Mouse (Mus musculus) gastrocnemius, adult 18-20 months (tissue): Measurements from ENCODE around the gene Bcas3. TPM values are rescaled to one million over a fixed set of nuclear protein-coding genes. Genes with fewer than 3 reads are reported as not detected.

Source experiments
- DNase-seq: peaks from one replicate; pipeline ENCODE4 v3.0.0; 2021; ENCODE audit warnings: low spot score
- total RNA-seq, 2 experiments: library from RNA; stranded (reverse); gene quantifications; 2 replicates each; pipeline ENCODE4 v1.2.3; 2021

Gene Bcas3
- total RNA-seq, 2 experiments from 2014 or later: 40.7 to 47.3 TPM

DNA sequence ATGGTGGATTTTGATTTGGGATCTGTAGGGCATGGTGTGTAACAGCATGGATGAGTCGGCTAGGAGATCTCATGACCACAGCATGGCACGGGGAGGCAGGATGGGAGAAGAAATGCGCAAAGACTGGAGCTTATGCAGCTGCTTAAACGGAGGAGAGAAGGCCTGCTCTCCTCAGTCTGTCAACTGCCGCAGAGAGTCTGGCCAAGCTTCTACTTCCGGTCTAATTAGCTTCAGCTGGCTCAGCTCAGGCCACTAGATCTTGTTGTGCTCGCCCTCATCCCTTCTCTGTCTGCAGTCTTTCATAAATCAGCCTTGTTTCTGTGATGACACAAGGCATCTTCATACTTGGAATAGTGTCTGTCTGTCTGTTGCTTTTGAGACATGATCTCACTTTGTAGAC is 393.4 kb downstream of the Bcas3 start:
- DNase-seq: no peak

DNA sequence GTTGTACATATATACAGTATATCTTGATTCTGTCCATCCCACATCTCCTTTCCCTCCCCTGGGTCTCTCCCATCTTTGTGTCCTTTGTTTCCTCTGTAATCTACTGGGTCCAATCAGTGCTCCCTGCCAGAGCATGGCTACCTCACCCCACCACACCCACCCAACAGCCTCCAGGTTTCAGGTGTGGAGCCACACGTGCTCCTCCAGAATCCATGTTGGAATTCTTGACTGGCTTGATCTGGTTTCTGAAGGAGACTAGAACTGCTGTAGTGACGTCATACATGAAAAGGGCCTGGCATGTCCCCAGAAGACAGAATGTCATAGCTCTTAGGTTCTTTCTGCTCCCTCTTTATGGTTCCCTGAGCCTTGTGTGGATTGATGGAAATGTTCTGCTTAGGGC is 395.9 kb downstream of the Bcas3 start:
- no peak for DNase-seq

GRCm38 (mm10) chr11:85751171-85751570 is 398.2 kb downstream of the Bcas3 start:
- DNase-seq: no peak

GRCm38 (mm10) chr11:85754631-85755502 is 401.9 kb downstream of the Bcas3 start:
- no peak for DNase-seq

DNA sequence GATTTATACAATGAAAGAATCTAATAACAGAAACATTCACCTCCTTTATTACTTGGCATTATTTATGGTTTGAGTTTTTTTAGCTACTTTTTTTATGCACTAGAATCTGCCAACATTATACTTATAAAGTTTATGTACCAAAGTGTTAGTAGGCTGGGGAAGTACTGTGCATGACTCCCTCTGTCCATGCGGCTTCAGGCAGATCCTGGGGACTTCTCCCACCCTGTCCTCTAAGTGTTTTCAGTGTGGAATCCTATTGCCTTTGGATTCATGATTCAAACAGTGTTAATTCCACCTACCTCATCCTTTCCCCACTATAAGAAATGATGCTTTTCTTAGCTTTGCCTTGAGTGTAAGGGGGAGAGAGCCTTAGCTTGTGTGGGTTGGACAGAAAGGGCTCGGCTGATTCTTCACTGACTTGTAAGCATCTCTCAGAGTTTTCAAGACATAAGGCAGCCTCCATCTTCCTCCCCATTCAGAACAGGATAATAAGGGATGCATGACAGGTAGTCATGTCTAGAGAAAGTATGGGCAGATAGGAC is 402.6 kb downstream of the Bcas3 start:
- no peak for DNase-seq

DNA sequence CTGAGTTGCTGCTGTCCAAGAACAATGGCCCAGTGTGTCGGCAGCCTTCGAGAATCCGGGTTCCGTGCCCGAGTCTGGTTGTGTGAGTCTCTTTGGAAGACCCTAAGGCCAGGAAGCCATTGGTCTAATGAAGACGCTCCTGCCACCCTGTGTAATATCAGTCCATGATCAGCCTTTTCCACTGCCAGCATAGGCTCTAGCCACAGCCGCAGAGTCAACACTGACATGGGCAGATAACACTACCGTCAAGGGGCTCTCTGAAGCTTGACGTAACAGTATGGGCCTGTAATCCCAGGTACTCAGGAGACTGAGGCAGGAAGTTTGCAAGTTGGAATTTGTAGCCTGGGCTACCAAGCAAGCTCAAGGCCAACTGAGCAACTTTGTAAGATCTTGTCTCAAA is 405.9 kb downstream of the Bcas3 start:
- DNase-seq: no peak

DNA sequence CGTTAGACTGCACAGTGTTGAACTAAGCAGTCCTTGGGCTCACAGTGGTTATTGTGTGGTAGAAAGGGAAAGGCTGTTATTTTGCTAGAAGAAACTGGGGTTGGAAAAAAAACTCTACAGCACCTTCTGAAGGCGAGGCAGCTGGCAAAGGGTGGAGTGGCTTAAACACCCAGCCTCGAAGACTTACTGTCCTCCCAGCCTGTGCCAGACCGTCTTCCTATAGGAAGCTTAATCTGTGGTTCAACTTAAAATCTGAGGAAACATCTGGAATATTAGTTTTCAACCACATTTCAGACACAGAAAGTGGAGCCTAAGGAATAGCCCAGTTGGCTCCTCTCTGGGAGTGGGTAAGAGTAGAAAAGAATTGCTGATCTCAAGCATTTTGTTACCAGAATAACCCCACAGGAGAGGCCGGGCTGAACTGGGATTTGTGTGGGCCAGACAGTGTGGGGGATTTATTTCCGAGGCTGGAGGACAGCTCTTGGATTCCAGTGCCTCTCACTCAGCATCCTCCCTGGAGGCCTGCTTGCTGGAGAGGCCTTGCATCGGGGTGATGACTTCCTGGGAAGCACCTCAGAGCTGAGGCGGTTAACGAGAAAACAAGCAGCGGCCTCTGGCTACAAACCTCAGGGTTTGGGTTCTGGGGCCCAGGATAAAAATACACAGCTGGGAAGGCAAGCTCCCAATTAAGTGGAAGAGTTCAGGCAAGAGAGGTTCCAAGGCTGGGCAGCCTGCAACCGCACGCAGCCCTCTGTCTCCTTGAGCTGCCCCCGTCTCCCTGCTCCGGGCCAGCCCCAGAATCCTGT is 406.9 kb downstream of the Bcas3 start:
- peak; percentile 52 for DNase-seq

DNA sequence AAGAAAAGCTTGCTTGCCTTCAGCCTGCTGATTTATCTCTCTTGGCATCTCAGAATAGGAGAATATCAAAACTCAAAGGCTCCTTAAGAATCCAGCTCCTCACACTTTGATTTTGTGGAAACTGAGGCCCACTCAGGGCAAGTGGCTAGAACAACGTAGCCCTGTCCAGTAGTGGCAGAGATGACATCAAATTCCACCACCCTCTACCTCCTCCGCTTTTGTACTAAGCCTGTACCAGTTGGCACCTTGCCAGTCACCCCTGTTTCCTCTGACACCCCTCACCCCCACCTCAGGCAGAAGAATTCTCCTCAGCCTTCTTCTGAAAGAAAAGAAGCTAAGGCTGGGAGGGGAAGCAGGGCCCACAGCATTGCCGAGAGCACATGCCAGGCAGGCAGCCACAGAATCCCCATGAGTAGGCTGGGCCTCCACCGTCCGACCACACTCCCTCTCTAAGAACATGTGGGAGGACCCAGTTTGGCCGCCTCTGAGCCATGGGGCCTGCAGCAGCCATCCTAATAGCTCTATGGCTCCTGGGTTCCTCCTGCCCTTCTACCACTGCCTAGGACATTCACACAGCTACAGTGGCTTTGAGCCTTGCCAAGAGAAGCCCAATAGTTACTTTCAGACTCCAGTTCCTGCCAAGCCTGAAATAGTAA is 407.6 kb downstream of the Bcas3 start:
- DNase-seq: peak; percentile 51

- DNase-seq: no peak
These were observed 408.2 kb downstream of the Bcas3 start for GRCm38 (mm10) chr11:85761170-85761569.

- DNase-seq: no peak
These were observed 410.7 kb downstream of the Bcas3 start for GRCm38 (mm10) chr11:85763655-85764054.

DNA sequence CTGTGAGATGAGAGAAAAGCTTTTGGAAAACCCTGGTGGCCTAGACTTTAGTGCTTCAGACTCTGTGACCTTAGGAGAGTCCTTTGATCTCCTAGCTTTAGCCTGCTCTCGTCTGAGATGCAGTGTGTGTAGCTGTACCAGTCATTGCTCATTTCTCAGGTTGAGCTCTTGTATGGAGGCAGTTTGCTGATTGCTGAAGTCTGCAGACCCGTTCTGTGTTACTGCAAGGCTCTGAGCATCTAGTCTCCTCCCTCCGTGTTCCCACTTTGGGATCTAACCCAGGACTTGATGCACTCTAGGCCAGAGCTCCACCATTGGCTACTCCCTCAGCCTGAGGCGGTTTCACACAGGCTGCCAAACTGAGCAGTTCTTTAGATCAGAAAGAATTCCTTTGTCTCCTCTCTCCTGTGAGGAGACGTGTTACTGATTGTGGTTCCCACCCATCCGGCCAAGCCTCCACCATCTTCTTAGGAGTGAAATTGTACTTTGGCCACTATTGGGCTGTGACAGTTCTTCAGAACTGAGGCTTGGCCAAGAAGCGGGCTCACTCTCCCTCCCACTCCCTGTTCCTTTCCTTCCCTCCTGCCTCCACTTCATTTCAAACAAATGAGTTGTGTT is 413.2 kb downstream of the Bcas3 start:
- DNase-seq: peak; percentile 23

GRCm38 (mm10) chr11:85766811-85767210 is 413.8 kb downstream of the Bcas3 start:
- DNase-seq: no peak

DNA sequence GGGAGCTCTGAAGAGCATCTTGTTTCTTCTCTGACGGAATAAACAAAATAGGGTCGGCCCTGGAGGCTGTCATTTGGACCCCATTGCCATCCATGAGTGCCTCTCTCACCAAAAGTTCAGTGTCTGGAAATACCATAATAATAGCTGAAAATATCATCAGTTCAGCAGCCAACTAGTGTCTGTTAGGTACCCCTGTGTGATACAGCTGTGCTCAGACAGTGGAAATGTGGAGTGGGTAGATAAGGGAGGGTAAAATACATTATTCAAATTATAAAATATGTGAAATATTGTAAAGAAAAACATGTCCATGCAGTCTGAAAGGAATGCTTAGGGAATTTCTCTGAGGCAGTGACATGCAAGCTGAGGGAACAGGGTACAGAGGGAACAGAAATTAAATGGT is 416.8 kb downstream of the Bcas3 start:
- no peak for DNase-seq

DNA sequence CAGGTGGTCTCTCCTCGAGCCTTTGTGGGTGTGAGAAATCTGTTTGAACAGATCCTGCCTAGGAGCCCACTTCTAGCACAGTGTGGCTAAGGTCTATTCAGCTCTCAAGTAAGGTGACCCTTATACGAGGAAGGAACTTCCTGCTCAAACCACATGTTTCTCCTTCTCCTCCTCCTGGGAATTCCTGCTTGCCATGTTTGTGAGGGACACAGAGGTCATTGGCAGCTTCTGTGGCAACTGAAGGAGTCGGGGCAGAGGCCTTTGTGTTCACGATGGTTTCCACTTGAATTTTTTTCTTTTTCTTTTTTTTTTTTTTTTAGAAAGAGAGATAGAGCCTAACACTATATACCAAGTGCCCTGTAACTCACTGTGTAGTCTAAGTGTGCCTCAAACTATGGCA is 420.4 kb downstream of the Bcas3 start:
- no peak for DNase-seq

GRCm38 (mm10) chr11:85774707-85775106 is 421.7 kb downstream of the Bcas3 start:
- DNase-seq: no peak

- no peak for DNase-seq
These were observed 422.5 kb downstream of the Bcas3 start for GRCm38 (mm10) chr11:85775492-85775891.

- DNase-seq: peak; percentile 25
These were observed 423.9 kb downstream of the Bcas3 start for GRCm38 (mm10) chr11:85776861-85777360.

DNA sequence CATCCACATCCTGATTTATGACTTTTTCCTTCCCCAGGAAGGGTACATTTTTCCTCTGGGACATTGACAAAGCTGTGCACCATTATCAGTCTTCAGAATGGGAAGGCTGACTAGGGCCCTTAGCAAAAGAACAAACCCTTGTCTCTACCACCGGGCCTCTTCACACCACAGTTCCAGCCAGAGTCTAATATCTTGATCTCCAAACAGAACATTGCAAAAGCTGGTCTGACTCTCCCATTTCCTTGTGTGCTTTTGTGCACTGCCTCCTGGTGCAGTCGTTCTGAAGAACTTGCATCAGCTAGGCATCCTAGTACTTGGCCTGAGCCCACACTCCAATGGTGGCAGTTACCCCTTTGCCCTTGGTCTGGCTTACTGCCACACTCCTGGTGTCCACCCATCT is 425.0 kb downstream of the Bcas3 start:
- DNase-seq: no peak

- DNase-seq: no peak
These were observed 427.3 kb downstream of the Bcas3 start for GRCm38 (mm10) chr11:85780303-85780702.

DNA sequence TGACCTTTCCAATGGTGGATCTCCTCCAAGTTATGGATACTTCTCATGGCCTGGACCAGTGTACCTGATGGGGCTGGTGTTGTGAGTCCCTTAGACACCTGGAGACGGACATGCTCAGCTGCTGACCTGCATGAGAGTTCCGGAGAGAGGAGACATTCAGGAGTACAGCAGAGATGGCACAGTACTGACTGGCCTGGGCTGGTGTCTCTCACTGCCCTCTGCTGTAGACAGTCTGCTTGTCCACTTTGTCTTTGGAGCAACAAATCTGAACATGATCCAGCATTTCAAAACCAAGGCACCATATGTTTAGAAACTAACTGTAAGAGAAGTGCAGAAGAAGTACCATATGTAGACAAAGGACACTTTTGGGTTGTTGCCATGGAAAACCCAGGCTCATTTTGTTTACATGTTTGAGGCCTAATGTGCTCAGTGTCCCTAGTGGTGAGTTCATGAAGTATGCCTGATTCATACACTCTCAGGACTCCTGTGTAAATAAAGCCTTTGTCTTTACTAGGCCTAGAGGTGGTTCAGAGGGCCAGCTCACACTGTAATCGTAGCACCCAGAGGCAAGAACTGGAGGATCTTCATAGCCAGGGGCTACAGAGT is 433.2 kb downstream of the Bcas3 start:
- no peak for DNase-seq

DNA sequence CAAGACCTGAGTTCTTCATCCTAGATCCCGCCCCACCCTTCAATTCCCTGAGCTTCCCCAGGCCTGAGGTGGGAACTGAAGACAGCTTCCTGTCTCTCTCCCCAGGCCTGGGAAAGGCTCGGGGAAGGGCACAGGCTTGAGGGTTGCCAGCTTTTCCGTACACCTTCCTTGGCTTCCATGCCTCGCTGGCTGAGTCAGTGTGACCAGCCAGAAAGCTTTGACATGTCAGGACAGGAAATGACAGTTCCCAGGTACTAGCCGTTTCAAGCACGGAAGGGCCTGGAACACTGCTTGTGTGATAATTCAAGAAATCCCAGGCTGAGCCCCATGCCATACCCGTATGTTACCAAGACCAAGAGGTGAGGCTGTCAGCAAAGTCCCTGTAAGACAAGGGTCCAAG is 436.8 kb downstream of the Bcas3 start:
- DNase-seq: no peak
